Mouse (Mus musculus): Measurements from ENCODE around the gene Slc22a17. TPM values are rescaled to one million over a fixed set of nuclear protein-coding genes. Genes with fewer than 3 reads are reported as not detected.
"Not testable (repeated sequence)": the region's sequence is repeated elsewhere in the genome, so short reads cannot be mapped to it uniquely, and the experiment has no call there.

Gene Slc22a17
- 0.01 TPM in 1 of 2 replicates, not detected in the other for polyA plus RNA-seq (2012)

DNA sequence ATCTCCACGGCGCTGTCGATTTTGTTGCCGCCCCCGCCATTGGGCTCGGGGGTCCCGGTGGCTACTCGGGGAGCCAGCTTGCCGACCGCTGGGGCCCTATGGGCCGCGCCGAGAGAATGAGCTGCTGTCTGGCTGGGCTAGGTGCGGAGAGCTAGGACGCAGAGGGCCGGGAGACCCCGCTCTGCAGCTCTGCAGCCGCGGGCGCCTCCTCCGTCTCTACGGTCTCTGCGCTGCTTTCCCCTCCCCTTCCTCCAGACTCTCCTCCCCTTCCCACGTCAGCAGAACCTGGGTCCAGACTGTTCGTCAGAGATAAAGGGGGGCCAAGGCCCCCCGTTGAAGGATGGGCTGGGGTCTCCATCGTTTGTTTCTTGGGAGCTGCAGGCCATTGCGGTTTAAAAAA lies at the start of gene Slc22a17:
TSS of gene Slc22a17 (minus strand) at position 247 of the 400 bp plus-strand sequence.
- TF ChIP-seq TAL1 (IDR thresholded peaks at IDR 0.05; ENCODE audit: low read length) (no peak), GATA1 (IDR thresholded peaks at IDR 0.05; ENCODE audit: low read length) (no peak)
- H3K4me1 ChIP-seq (ENCODE audit: control insufficient read depth): no peaks in the 10 kb centered on the region
- no peaks in the 10 kb centered on the region for H3K36me3 ChIP-seq (ENCODE audit: control insufficient read depth)
- H3K4me3 ChIP-seq (replicated peaks): peak within 1 kb of the TSS; percentile 50
- H3K9me3 ChIP-seq (ENCODE audit: control insufficient read depth, low read length): peaks cover 4% of the 10 kb centered on the region; the same call in 1 of the 2 replicates
- H3K27me3 ChIP-seq (ENCODE audit: control insufficient read depth): peaks cover 47% of the 10 kb centered on the region

DNA sequence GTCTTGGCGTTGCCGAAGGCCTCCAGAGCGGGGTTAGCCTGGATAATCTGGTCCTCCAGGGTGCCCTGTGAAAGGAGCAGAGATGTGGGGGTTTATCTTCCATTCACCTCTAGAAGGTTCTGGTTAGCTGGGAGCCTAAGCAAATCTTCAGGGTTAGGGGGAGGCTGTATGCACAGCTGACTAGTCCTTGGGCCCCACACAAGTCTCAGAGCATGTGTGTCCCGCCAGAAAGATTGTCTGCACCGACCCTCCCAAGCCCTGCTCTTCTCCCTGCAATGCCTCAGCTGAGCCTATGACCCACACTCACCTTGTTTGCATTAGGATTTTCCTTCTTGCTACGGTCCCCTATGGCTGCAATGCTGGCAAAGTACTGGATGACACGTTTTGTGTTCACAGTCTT lies 49.8 kb upstream of the Slc22a17 start:
- Histone ChIP-seq H3K4me1 (ENCODE audit: control insufficient read depth) (no peaks in the 10 kb centered on the region), H3K9me3 (ENCODE audit: control insufficient read depth, low read length) (no peaks in the 10 kb centered on the region), H3K27me3 (ENCODE audit: control insufficient read depth) (no peaks in the 10 kb centered on the region), H3K36me3 (ENCODE audit: control insufficient read depth) (no peaks in the 10 kb centered on the region), H3K4me3 (replicated peaks) (no peak overlapping the region)
- TF ChIP-seq GATA1 (IDR thresholded peaks at IDR 0.05; ENCODE audit: low read length) (no peak), TAL1 (IDR thresholded peaks at IDR 0.05; ENCODE audit: low read length) (no peak)

DNA sequence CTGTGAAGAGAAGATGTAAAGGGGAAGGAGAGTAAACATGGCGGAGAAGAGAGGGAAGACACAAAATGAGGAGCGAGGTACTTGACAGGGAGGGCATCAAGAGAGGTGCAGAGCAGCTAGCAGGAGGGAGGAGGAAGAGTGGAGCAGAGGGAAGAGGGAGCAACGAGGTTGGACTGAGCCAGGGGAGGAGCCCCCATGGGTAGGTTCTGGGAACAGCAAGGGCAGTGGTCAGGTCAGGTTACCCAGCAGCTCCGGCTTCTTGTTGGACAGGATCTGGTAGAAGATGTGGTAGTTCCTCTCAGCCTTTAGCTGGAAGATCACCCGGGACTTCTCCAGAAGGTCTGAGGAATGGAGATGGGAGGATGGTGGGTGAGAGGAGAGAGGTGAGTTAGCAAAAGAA lies 48.6 kb upstream of the Slc22a17 start:
- TF ChIP-seq GATA1 (IDR thresholded peaks at IDR 0.05; ENCODE audit: low read length) (no peak), TAL1 (IDR thresholded peaks at IDR 0.05; ENCODE audit: low read length) (no peak)
- H3K27me3 ChIP-seq (ENCODE audit: control insufficient read depth): no peaks in the 10 kb centered on the region

DNA sequence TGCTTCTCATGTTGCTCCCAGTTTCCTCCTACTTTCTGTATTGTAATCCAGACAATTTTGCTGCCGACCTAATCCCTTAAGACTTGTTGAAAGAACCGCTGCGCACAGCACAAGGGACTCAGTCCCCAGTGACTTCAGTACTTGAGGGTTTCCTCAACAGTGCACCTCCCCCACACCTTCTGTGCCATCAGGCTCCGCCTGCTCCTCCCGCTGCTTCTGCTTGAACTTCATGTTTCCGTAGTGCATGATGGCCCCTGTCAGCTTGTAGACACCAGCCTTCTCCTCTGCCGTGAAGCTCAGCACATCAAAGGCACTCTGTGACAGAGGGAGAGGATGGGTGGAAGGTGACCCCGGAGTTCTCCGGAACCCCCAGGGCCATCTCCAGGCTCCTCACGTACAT lies 47.8 kb upstream of the Slc22a17 start:
- Histone ChIP-seq H3K27me3 (ENCODE audit: control insufficient read depth) (no peaks in the 10 kb centered on the region), H3K4me1 (ENCODE audit: control insufficient read depth) (no peaks in the 10 kb centered on the region), H3K9me3 (ENCODE audit: control insufficient read depth, low read length) (no peaks in the 10 kb centered on the region), H3K4me3 (replicated peaks) (no peak overlapping the region), H3K36me3 (ENCODE audit: control insufficient read depth) (no peaks in the 10 kb centered on the region)
- no peak for TF ChIP-seq GATA1 (IDR thresholded peaks at IDR 0.05; ENCODE audit: low read length)
- TF ChIP-seq TAL1 (IDR thresholded peaks at IDR 0.05; ENCODE audit: low read length): no peak

More for the DNA sequence above, 48.6 kb upstream of the Slc22a17 start:
- Histone ChIP-seq H3K4me3 (replicated peaks) (no peak overlapping the region), H3K4me1 (ENCODE audit: control insufficient read depth) (no peaks in the 10 kb centered on the region), H3K36me3 (ENCODE audit: control insufficient read depth) (no peaks in the 10 kb centered on the region), H3K9me3 (ENCODE audit: control insufficient read depth, low read length) (no peaks in the 10 kb centered on the region)

DNA sequence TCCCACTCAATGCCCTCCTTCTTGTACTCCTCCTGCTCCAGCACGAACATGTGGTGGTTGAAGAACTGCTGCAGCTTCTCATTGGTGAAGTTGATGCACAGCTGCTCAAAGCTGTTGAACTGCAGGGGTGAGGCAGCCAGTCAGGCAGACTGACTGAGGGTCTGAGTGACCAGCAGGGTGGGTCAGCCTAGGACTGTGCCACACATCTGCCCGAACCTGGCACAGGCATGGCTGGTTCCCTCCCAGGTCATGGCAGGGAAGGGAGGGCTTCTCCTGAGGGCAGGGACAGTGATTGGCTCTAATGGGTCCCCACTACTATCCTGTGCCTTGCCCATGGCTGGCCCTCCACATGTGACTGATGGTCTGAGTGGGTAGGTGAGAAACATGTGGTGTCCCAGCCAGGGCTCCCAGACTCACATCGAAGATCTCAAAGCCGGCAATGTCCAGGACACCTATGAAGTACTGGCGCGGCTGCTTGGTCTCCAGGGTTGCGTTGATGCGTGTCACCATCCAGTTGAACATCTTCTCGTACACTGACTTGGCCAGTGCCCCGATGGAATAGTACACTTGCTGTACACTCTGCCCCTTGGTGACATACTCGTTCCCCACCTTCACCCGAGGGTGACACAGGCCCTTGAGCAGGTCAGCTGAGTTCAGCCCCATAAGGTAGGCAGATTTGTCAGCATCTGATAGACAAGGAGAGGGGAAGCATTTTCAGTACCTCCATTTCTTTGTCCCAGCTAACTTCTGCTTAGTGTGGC lies 47.1 kb upstream of the Slc22a17 start:
- H3K4me3 ChIP-seq (replicated peaks); H3K4me1 ChIP-seq (ENCODE audit: control insufficient read depth); H3K9me3 ChIP-seq (ENCODE audit: control insufficient read depth, low read length); H3K27me3 ChIP-seq (ENCODE audit: control insufficient read depth); H3K36me3 ChIP-seq (ENCODE audit: control insufficient read depth): not testable (repeated sequence)

DNA sequence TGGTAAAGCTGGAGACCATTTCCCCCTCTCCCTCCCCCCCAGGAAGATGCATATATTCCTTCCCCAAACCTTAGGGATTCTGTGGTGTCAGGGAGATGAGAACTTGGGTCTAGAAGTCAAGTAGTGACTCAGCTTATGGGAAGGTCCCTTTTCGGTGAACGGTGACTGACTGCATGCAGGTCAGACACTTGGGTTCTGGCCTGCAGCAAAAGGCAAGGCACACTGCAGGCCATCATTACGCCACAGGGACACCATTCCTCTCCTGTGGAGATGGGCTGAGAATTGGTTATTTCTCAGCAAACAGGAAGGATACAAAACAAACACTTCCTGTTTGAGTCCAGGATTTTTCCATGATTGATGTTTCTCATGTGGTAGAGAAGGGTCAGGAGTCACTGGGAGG lies 46.3 kb upstream of the Slc22a17 start:
- TF ChIP-seq GATA1 (IDR thresholded peaks at IDR 0.05; ENCODE audit: low read length) (no peak), TAL1 (IDR thresholded peaks at IDR 0.05; ENCODE audit: low read length) (no peak)
- no peaks in the 10 kb centered on the region for H3K36me3 ChIP-seq (ENCODE audit: control insufficient read depth)
- no peaks in the 10 kb centered on the region for H3K27me3 ChIP-seq (ENCODE audit: control insufficient read depth)

DNA sequence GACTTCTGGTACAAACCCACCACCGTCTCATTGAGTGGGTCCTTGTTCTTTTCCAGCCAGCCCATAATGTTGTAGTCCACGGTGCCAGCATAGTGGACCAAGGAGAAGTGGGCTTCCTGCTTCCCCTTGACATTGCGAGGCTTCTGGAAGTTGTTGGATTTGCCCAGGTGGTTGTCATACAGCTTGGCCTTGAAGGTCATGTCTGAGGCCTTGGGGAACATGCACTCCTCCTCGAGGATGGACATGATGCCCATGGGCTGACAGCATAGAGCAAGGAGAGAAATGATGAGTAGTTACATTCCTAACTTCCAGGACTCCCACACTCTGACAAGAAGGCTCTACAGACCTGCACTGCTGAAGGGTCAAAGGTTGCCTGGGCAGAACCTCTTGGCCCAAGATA lies 45.6 kb upstream of the Slc22a17 start:
- Histone ChIP-seq H3K4me3 (replicated peaks) (no peak overlapping the region), H3K4me1 (ENCODE audit: control insufficient read depth) (no peaks in the 10 kb centered on the region), H3K36me3 (ENCODE audit: control insufficient read depth) (no peaks in the 10 kb centered on the region), H3K27me3 (ENCODE audit: control insufficient read depth) (no peaks in the 10 kb centered on the region), H3K9me3 (ENCODE audit: control insufficient read depth, low read length) (no peaks in the 10 kb centered on the region)
- no peak for TF ChIP-seq GATA1 (IDR thresholded peaks at IDR 0.05; ENCODE audit: low read length)
- TF ChIP-seq TAL1 (IDR thresholded peaks at IDR 0.05; ENCODE audit: low read length): no peak

More for the DNA sequence above, 46.3 kb upstream of the Slc22a17 start:
- H3K9me3 ChIP-seq (ENCODE audit: control insufficient read depth, low read length): no peaks in the 10 kb centered on the region
- H3K4me1 ChIP-seq (ENCODE audit: control insufficient read depth): no peaks in the 10 kb centered on the region
- H3K4me3 ChIP-seq (replicated peaks): no peak overlapping the region

DNA sequence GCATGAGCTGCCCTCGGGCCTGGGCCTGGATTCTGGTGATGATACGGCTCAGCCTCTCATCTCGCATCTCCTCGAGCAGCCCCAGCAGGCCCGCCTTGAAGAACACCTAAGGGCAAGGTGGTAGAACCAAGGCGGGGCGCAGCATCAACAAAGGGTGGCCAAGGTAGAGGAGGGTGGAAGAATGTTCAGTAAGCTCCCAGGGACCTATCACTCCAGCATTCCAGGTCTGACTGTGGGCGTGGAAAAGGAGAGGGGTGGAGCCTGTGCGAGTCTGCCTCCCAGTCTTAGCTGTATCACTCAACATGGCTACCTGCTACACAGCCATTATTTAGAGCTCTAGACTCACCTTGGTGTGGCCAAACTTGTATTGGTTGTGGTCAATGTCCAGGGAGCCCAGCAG lies 43.6 kb upstream of the Slc22a17 start:
- no peaks in the 10 kb centered on the region for H3K9me3 ChIP-seq (ENCODE audit: control insufficient read depth, low read length)
- TF ChIP-seq TAL1 (IDR thresholded peaks at IDR 0.05; ENCODE audit: low read length) (no peak), GATA1 (IDR thresholded peaks at IDR 0.05; ENCODE audit: low read length) (no peak)
- no peak overlapping the region for H3K4me3 ChIP-seq (replicated peaks)
- H3K27me3 ChIP-seq (ENCODE audit: control insufficient read depth): no peaks in the 10 kb centered on the region
- H3K36me3 ChIP-seq (ENCODE audit: control insufficient read depth): no peaks in the 10 kb centered on the region
- no peaks in the 10 kb centered on the region for H3K4me1 ChIP-seq (ENCODE audit: control insufficient read depth)

DNA sequence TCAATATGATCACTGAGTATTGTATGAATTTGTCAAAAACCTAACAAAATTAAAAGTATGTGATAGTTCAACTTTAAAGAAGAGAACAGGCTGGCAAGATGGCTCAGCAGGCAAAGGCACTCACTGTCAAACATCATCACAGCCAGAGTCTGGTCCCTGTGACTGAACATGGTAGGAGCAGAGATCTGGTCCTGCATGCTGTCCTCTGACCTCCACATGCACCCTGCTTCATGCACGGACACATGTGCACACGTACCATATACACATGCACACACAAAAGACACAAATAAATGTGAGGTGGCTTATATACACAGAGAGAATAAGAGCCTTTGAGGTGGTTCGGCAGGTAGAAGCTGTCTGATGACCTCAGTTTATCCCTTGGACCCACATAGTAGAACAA lies 42.5 kb upstream of the Slc22a17 start:
- Histone ChIP-seq H3K4me3 (replicated peaks) (no peak overlapping the region), H3K36me3 (ENCODE audit: control insufficient read depth) (no peaks in the 10 kb centered on the region), H3K9me3 (ENCODE audit: control insufficient read depth, low read length) (no peaks in the 10 kb centered on the region), H3K4me1 (ENCODE audit: control insufficient read depth) (no peaks in the 10 kb centered on the region), H3K27me3 (ENCODE audit: control insufficient read depth) (no peaks in the 10 kb centered on the region)
- no peak for TF ChIP-seq TAL1 (IDR thresholded peaks at IDR 0.05; ENCODE audit: low read length)
- TF ChIP-seq GATA1 (IDR thresholded peaks at IDR 0.05; ENCODE audit: low read length): no peak

DNA sequence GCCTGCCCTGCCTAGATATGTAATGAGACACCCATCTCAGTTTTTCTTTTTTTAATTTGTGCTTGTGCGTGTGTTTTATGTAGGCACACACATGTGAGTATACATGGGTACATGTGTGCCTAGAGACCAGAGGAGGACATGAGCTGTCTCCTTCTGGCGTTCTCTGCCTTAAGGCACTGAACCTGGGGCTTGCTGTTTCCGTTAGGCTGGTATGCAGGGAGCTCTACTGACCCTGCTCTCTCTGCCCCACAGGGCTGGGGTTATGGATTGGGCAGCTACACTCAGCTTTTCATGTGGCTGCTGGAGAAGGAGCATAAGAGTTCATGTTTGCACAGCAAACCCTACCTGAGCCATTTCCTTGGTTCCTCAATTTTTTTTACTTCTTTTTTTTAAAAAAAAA lies 41.5 kb upstream of the Slc22a17 start:
- no peaks in the 10 kb centered on the region for H3K9me3 ChIP-seq (ENCODE audit: control insufficient read depth, low read length)
- H3K36me3 ChIP-seq (ENCODE audit: control insufficient read depth): no peaks in the 10 kb centered on the region
- no peaks in the 10 kb centered on the region for H3K27me3 ChIP-seq (ENCODE audit: control insufficient read depth)
- TF ChIP-seq TAL1 (IDR thresholded peaks at IDR 0.05; ENCODE audit: low read length) (no peak), GATA1 (IDR thresholded peaks at IDR 0.05; ENCODE audit: low read length) (no peak)
- no peak overlapping the region for H3K4me3 ChIP-seq (replicated peaks)
- H3K4me1 ChIP-seq (ENCODE audit: control insufficient read depth): no peaks in the 10 kb centered on the region

All from erythroblast, embryonic 14.5 days (primary cell).